21 mouse cellular contexts compared by ENCODE assay signal in the genomic region with DNA sequence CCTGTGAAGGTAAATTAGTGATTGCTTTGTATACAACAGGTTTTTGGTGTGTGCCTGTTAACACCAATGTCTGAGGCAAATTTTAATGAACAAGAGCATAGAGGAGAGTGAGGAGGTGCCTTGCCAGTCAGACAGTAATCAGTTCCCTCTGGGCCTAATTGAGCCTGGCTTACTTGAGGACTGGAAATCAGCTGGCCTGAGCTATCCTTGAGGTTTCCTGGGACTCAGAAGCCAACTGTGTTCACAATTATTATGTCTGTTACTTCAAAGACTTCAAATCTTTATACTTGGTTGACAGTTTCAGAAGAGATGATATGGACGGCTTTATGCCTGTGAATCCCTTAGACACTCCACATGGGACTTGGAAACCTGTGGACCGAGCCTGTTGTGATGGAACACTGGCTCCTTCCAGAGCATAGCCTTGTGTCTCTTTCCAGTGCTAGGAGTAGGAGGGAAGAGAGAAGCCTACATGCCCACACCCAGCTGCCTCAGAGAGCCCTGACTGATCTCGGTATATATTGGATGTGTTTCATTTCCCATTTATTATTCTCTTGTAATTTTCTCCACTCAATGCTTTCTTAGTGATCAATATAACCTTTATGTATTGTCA.
"Had no signal": no experiment of that assay in that cellular context is flagged by ENCODE, and none has a peak within 500 bp of the region (broad histone marks: within the 10 kb centered on the region; RNA-seq: fewer than 3 reads in every experiment).

No protein-coding gene starts in this region.

- H3K9ac ChIP-seq: limb, embryonic 13.5 days; liver, embryonic 12.5 days; liver, embryonic 15.5 days; lung, embryonic 15.5 days; neural tube, embryonic 12.5 days; neural tube, embryonic 15.5 days; stomach, embryonic 15.5 days had no signal

- H3K4me1 ChIP-seq: limb, embryonic 10.5 days; limb, embryonic 13.5 days; liver, embryonic 12.5 days; liver, embryonic 15.5 days; lung, embryonic 15.5 days; megakaryocyte, embryonic 14.5 days; neural tube, embryonic 15.5 days; stomach, embryonic 15.5 days had no signal

- H3K27me3 ChIP-seq: limb, embryonic 13.5 days; liver, embryonic 12.5 days; liver, embryonic 15.5 days; lung, embryonic 15.5 days; megakaryocyte, embryonic 14.5 days; neural tube, embryonic 12.5 days; neural tube, embryonic 15.5 days; stomach, embryonic 15.5 days had no signal

- H3K9me3 ChIP-seq: limb, embryonic 10.5 days; limb, embryonic 13.5 days; liver, embryonic 12.5 days; liver, embryonic 15.5 days; lung, embryonic 15.5 days; neural tube, embryonic 12.5 days; neural tube, embryonic 15.5 days; stomach, embryonic 15.5 days had no signal

- ATAC-seq: liver, embryonic 12.5 days had no signal

- H3K27ac ChIP-seq: limb, embryonic 10.5 days; limb, embryonic 13.5 days; liver, embryonic 12.5 days; liver, embryonic 15.5 days; lung, embryonic 15.5 days; neural tube, embryonic 12.5 days; neural tube, embryonic 15.5 days; stomach, embryonic 15.5 days had no signal

- H3K4me2 ChIP-seq: limb, embryonic 13.5 days; liver, embryonic 12.5 days; liver, embryonic 15.5 days; lung, embryonic 15.5 days; neural tube, embryonic 12.5 days; neural tube, embryonic 15.5 days; stomach, embryonic 15.5 days had no signal

- H3K4me3 ChIP-seq: limb, embryonic 10.5 days; limb, embryonic 13.5 days; liver, embryonic 12.5 days; liver, embryonic 15.5 days; lung, embryonic 15.5 days; megakaryocyte, embryonic 14.5 days; neural tube, embryonic 12.5 days; neural tube, embryonic 15.5 days; stomach, embryonic 15.5 days had no signal

- DNase-seq: kidney, adult 18-20 months; kidney, adult 9 months; kidney, postnatal 14 days; kidney, postnatal 4 days; liver; lung, adult 18-20 months; lung, postnatal 10 days; lung, postnatal 36 days; right cerebral cortex, adult 18-20 months; right cerebral cortex, postnatal 25 days; spleen, adult 18-20 months; thymus, postnatal 25 days had no signal

- H3K36me3 ChIP-seq: limb, embryonic 10.5 days; limb, embryonic 13.5 days; liver, embryonic 12.5 days; liver, embryonic 15.5 days; lung, embryonic 15.5 days; neural tube, embryonic 12.5 days; neural tube, embryonic 15.5 days; stomach, embryonic 15.5 days had no signal
